Mouse (Mus musculus) layer of hippocampus, adult 9-11 months (tissue): ENCODE measurements around the gene Myo1g.

Experiments used
- DNase-seq: peaks from one replicate; pipeline ENCODE4 v3.0.0; 2022

Myo1g gene

GRCm38 (mm10) chr11:6520507-6521173 lies at the start of gene Myo1g:
Myo1g (minus strand) TSS chr11:6520965.
- no peak for DNase-seq

DNA sequence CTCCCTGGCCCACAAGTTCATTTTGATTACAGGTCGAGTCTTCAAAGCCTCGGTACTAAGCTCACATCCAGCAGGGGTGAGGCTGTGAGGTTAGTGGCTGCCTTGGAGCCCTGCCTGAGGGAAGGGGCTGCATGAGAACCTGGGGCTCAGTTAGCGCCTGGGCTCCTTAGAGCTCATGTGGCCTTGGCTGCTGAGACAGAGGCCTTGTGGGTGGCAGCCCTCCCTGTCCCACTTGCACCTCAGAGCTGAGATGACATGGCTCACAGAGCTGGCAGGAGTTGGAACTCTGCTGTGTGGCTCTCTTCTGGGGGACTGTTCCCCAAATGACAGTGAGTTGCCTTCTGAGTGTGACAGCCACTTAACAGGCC lies 48.6 kb upstream of the Myo1g start:
- DNase-seq: no peak

DNA sequence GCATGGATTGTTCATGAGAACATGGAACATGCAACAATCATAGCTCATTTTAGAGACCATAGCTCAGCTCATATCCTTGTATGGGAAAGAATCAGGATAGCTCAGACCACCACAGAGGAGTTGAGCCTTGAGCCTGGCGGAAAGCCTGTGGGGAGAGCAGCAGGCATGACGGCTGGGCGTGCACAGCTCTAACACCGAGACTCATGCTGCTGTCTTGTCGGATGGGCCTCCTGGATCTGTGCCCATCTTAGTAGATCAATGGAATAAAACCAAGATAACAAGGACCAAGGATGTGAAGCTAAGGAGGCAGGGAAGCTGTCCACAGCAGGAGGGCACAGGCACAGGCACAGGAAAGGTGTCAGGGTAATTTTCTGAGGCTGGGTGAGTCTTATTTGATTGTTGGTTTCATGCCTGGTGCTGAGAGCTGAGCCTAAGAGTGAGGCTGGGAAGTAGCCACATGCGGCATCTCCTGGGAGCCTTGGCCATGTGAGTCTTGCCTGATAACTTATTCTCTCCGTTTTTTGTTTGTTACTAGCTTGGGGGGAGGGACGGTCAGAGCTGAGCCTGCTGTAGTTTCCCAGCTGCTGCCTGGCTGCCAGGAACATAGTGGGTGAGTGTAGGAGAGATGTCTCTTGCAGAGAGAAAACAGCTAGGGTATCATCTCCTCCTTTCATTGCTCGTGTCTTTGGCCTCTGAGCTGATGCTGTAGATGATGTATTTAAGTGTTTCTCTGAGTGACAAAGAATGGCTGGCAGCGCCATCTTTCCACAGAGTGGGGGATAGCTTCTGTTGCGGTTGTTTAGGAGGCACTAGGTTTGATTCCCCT lies 48.0 kb upstream of the Myo1g start:
- peak; percentile 60 for DNase-seq

GRCm38 (mm10) chr11:6567951-6568350 lies 47.2 kb upstream of the Myo1g start:
- no peak for DNase-seq

DNA sequence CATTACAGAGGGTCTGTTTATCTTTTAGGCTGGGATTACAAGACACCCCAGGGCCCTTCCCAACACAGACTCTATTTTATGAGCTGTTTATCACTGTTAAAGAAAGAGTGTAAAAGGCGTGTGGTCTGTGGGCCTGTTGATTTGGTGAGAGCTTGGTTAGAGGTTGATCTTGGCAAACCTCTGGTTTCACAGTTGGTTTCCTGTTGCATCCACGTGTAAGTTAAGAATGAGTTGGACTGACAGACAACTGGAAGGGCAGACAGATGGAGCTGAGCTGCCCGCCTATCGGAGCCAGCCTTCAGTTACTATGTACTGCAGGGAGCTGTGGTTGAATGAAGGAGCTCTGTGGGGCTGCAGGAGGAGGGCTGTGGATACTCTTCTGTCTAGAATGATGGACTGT lies 45.7 kb upstream of the Myo1g start:
- DNase-seq: no peak

DNA sequence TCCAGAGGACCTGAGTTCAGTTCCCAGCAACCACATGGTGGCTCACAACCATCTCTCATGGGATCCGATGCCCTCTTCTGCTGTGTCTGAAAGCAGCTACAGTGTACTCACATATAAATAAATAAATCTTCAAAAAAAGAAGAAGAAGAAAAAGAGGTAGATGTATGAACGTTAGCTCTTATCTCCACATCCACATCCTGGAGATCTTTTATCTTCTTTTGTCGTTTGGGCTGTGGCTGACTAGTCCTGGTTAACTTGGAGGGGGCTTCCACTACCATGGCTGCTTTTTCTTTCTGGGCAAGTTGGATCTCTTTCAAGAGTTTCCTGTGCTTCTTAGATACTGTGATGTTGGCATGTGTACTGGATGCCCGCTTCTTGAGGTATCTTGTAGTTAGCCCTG lies 42.4 kb upstream of the Myo1g start:
- no peak for DNase-seq

DNA sequence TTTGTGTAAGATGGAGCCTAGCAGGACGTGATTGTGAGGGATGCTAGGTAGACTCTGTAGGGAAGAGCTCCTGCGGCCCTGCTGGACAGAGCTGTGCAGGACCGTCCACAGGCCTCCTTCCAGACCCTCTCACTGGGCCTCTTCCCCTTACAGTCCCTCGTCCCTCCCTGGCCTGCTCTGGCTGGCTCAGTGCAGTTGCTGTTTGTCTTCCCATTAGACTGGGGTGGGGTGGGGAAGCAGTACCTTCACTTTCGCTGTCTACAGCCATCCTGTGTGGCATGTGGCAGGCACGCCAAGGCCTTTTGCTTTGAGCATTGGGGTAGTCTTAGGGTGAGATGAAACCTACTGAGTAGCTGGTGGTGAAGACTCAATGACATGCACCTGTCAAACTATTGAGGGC lies 41.6 kb upstream of the Myo1g start:
- no peak for DNase-seq

DNA sequence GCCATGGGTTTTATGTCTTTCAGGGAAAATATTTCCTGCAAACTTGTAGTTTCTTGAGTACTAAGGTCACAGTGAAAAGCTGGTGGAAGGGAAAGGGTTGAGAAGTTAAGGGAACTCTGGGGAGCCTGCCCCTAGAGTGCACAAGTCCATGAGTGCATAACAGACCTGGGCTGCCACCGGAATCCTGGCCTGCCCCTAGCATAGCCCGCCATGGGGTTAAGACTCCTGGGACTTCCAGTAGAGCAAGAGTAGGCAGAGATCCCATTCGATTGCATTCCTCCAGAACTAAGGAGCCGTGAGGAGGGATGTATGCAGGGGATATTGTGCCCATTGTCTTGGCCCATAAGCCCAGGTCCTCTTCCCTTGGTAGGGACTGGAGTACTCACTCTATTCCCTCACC lies 40.7 kb upstream of the Myo1g start:
- DNase-seq: no peak

GRCm38 (mm10) chr11:6560655-6561360 lies 40.0 kb upstream of the Myo1g start:
- no peak for DNase-seq

GRCm38 (mm10) chr11:6559996-6560395 lies 39.2 kb upstream of the Myo1g start:
- DNase-seq: no peak

GRCm38 (mm10) chr11:6558234-6558633 lies 37.5 kb upstream of the Myo1g start:
- no peak for DNase-seq

DNA sequence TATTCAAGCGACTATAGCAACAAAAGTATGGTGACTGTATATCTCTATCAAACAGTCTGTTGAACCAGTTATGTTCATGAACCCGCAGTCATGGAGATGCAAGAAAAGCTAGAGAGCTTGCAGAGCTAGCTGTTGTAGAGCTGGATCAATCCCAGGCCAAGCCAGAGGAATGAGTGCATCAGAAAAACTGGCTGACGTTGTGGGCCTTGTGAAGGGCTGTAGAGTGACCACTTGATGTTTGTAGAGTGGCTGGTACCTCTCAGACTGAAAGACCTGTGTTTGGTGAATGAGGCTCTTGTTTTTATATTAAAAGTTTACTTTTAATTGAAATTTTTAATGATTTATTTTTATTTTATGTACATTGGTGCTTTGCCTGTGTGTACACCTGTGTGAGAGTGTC lies 29.4 kb upstream of the Myo1g start:
- no peak for DNase-seq

DNA sequence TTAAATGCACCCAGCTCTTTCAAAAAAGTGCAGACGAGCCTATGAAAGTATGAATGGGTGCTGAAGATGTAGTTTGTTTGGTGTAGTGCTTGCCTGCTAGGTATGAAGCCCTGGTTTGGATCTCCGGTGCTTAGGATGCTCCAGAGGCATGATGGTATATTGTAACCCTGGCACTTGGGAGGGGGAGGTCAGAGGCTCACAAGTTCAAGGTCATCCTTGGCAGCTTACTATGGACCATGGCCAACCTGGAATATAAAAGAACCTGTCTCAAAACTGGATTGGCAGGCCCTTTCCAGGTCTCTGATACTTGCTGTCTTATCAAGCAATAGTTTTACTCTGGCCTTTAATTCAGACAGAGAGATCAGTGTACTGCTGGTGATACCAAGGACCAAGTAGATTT lies 29.0 kb upstream of the Myo1g start:
- DNase-seq: no peak

- DNase-seq: no peak
Observed at GRCm38 (mm10) chr11:6547696-6548325, 27.0 kb upstream of the Myo1g start.

- DNase-seq: peak; percentile 52
Observed at GRCm38 (mm10) chr11:6547037-6547680, 26.4 kb upstream of the Myo1g start.

DNA sequence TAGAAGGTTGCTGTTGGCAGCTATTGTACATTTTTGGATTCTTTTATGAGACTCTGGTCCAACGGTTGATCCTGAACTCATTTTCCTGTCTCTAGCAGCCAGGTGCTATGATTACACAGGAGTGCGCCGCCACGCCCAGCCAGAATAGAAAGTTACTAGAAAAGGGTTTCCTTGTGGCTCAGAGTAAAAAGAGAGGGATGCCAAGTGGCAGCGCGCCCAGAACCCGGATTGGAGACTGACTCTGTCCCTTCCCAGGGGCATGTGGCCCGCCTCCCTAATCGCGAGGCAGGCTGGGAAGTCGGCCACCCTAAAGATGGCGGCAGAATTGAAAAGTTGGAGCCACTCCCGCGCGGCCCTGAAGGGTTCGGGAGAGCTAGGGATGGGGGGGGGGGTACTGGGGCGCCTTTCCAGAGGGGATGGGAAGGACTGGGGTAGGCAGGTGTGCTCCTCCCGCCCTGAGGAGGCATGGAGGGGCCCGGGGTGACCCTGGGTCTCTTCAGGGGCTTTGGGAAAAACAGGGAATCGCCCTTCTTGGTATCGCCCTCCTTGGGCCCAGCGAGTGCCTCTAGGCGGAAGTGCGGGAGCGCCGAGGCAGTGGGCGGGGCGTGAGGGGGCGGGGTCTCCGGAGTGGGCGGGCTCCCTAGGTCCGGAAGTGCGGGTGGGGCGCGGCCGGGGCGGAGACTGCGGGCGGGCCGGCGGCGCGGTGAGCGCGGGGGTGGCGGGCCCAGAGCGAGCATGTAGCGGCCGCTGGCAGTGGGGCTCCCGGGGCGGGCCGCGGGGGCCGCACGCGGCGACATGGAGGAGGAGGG lies 25.6 kb upstream of the Myo1g start, which contains the start of gene Ccm2:
Gene Ccm2, plus strand, starts transcription at position 683 of the 809 bp plus-strand sequence.
- peak; percentile 96 for DNase-seq

- no peak for DNase-seq
Observed at GRCm38 (mm10) chr11:6545857-6546192, 25.1 kb upstream of the Myo1g start.

GRCm38 (mm10) chr11:6545186-6545856 lies 24.6 kb upstream of the Myo1g start:
- DNase-seq: no peak

- no peak for DNase-seq
Observed at GRCm38 (mm10) chr11:6544683-6545082, 23.9 kb upstream of the Myo1g start.

DNA sequence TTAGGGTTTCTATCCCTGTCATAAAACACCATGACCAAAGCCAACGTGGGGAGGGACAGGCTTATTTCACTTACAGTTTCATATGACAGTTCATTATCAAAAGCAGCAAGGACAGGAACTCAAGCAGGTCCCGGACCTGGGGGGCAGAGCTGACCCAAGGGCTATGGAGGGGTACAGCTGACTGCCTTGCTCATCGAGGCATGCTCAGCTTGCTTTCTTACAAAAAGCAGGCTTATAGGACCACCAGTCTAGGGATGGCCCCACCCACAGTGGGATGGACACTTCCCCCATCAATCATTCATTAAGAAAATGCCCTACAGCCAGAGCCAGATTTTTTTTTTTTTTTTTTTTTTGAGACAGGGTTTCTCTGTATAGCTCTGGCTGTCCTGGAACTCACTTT lies 10.0 kb upstream of the Myo1g start:
- no peak for DNase-seq

GRCm38 (mm10) chr11:6529961-6530360 lies 9.2 kb upstream of the Myo1g start:
- DNase-seq: no peak
